Mouse (Mus musculus) CH12.LX (cell line): ENCODE results near the gene Hoxc10.

Experiments used
- CTCF ChIP-seq, 2 experiments: IDR thresholded peaks in 1 of 2; conservative IDR thresholded peaks in 1 of 2; 2 replicates each; pipeline ENCODE4 v1.5.1; 2011 to 2012; ENCODE audit warnings: low read depth in 2 of 2, low read length in 2 of 2, improper control_type of control experiment in 1 of 2, inconsistent platforms in 1 of 2, mild to moderate bottlenecking in 1 of 2, moderate library complexity in 1 of 2
- ELF1 ChIP-seq: IDR thresholded peaks from 2 replicates; pipeline ENCODE4 v1.6.1; 2014; ENCODE audit warnings: low read depth, mild to moderate bottlenecking, inconsistent platforms, low read length, improper control_type of control experiment
- ETS1 ChIP-seq: conservative IDR thresholded peaks from 2 replicates; pipeline ENCODE4 v1.6.1; 2012; ENCODE audit warnings: low read depth, mild to moderate bottlenecking, inconsistent platforms, low read length, improper control_type of control experiment, moderate library complexity
- MAX ChIP-seq: IDR thresholded peaks from 2 replicates; pipeline ENCODE4 v1.6.1; 2011; ENCODE audit warnings: low read length, improper control_type of control experiment
- POLR2A ChIP-seq: IDR thresholded peaks from 2 replicates; pipeline ENCODE4 v1.6.1; 2011; ENCODE audit warnings: low read depth, mild to moderate bottlenecking, improper control_type of control experiment, low read length
- ZC3H11A ChIP-seq: IDR thresholded peaks from 2 replicates; pipeline ENCODE4 v1.6.1; 2012; ENCODE audit warnings: low read depth, mild to moderate bottlenecking, inconsistent platforms, low read length, improper control_type of control experiment

- TF ChIP-seq POLR2A: no peak
- no peak for TF ChIP-seq CTCF (conservative IDR thresholded peaks at IDR 0.05 in 1 of 2, IDR thresholded peaks at IDR 0.05 in 1 of 2; ENCODE audit: low read depth in 2 of 2, low read length in 2 of 2)
- TF ChIP-seq ETS1: no peak
- no peak for TF ChIP-seq ELF1
- TF ChIP-seq ZC3H11A: no peak
- no peak for TF ChIP-seq MAX
These were observed 1.2 kb downstream of the Hoxc10 start for GRCm38 (mm10) chr15:102967511-102968397.
